Mouse (Mus musculus) midbrain, embryonic 12.5 days (tissue): ENCODE data around the gene Fgd5. TPM values are rescaled to one million over a fixed set of nuclear protein-coding genes. Genes with fewer than 3 reads are reported as not detected.
"Not testable (repeated sequence)": the region's sequence is repeated elsewhere in the genome, so short reads cannot be mapped to it uniquely, and the experiment has no call there.

ENCODE experiments used
- ATAC-seq: fragments of 200-750 bp; cut with Nextera tagmentation; 2 replicates; pipeline ENCODE4 v1.8.0; 2017; ENCODE audit warnings: low read depth, moderate TSS enrichment, moderate library complexity; ENCODE audit not compliant: low FRiP score
- H3K27ac ChIP-seq: fragments of 300-500 bp; sonication (generic); replicated peaks from 2 replicates; pipeline ENCODE4 v1.5.1; 2016; ENCODE audit warnings: mild to moderate bottlenecking
- H3K27me3 ChIP-seq: fragments of 300-500 bp; sonication (generic); 2 replicates; pipeline ENCODE4 v1.6.1; 2016; ENCODE audit warnings: mild to moderate bottlenecking
- H3K36me3 ChIP-seq: fragments of 300-500 bp; sonication (generic); 2 replicates; pipeline ENCODE4 v1.6.1; 2016
- H3K4me1 ChIP-seq: fragments of 300-500 bp; sonication (generic); 2 replicates; pipeline ENCODE4 v1.6.1; 2016
- H3K4me2 ChIP-seq: fragments of 300-500 bp; sonication (generic); replicated peaks from 2 replicates; pipeline ENCODE4 v1.6.1; 2016; ENCODE audit warnings: mild to moderate bottlenecking, moderate library complexity
- H3K4me3 ChIP-seq: fragments of 300-500 bp; sonication (generic); 2 replicates; pipeline ENCODE4 v1.5.1; 2016; ENCODE audit warnings: mild to moderate bottlenecking
- H3K9ac ChIP-seq: fragments of 300-500 bp; sonication (generic); replicated peaks from 2 replicates; pipeline ENCODE4 v1.6.1; 2016; ENCODE audit warnings: mild to moderate bottlenecking, moderate library complexity
- H3K9me3 ChIP-seq: fragments of 300-500 bp; sonication (generic); 2 replicates; pipeline ENCODE4 v1.6.1; 2016; ENCODE audit warnings: mild to moderate bottlenecking
- WGBS: fragments of 180-500 bp; shearing (Covaris S2); methylation state at CpG from one replicate; pipeline ENCODE4 v1.1.7; 2016; 5-methylcytosine and 5-hydroxymethylcytosine counted together
- polyA plus RNA-seq: library from polyadenylated mRNA; unstranded; fragments of >200 nt; fragmentation: Nextera tagmentation; extraction: Ambion mirVana; gene quantifications from 2 replicates; pipeline ENCODE4 v1.2.1, GENCODE M21; 2016

Fgd5 gene
- 7.1 and 8.0 TPM in 2 replicates for polyA plus RNA-seq

DNA sequence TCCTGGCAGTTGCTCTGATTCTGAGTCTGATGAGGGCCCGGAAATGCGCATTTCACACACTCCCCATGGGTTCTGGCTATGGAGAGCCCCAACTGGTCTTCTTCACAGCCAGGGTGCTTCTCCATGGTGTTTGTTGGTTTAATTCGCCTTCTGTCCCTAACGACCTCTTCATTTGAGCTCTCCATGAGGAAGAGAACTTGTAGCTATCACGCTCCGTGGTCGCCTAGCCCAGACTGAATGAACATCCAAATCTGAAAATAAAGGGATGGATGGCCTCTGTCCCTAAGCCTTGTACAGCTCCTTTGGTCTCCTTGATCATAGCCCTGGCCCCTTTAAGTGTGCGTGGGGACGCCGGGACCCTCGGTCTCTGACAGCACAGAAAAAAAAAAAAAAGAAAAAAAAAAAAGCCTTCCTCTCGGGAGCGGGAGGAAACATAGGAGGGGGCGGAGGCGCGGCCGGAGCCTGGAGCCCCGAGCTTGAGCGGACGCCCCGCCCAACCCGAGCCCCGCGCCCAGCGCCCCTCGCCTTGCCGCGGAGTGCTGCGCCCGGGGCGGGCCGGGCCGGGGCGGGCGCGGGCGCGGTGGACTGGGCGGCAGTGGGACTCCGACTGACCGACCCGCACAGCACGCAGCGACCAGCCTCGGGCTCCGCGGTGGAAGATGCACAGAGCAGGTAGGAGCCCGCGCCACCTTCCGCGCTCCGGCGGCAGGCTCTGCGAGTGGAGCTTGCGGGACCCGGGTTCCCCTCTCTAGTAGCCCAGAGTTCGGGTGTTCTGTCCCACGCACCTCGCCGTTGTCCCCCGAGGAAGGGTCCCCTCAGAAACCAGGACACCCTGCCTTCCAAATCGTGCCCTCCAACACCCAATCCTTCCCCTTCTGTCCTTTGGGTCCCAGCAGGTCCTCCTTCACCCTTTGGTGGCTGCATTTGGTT, at the start of gene Fgd5:
Gene Fgd5, plus strand, starts transcription at position 508 of the 930 bp plus-strand sequence.
- peaks cover 53% of the 10 kb centered on the region for H3K27me3 ChIP-seq
- WGBS: 1% methylated on average over 52 of the region's 62 CpGs

DNA sequence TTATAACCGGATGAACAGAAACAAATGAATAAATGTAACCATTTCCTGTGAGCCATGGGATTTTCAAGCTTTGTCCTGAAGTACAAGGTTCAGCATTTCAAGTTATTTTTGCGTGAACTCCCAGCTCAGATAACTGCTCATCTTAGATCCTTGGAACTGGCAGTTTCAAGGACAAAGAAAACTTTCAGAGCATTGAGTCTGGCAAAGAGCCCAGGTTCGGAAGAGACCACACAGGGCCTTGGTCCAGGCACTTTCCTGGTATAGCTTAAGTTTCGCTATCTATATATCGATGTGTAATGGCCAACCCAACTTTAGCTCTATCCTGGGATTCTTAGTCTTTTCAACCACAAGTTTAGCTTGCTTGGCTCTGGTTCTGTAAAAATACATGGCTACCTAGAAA, 47.4 kb upstream of the Fgd5 start:
- Histone ChIP-seq H3K4me2 (no peak overlapping the region), H3K9ac (no peak overlapping the region), H3K27ac (no peak overlapping the region), H3K27me3 (no peaks in the 10 kb centered on the region), H3K4me3 (no peak overlapping the region), H3K4me1 (no peaks in the 10 kb centered on the region), H3K9me3 (no peaks in the 10 kb centered on the region), H3K36me3 (no peaks in the 10 kb centered on the region)
- no peak for ATAC-seq
- 88% methylated on average over 5 of the region's 5 CpGs for WGBS

More for the DNA sequence above, at the start of gene Fgd5:
- peak; percentile 78 for ATAC-seq
- Histone ChIP-seq H3K27ac (no peak within 1 kb of the TSS), H3K9me3 (no peaks in the 10 kb centered on the region), H3K4me3 (peak within 1 kb of the TSS; percentile 53), H3K9ac (peak within 1 kb of the TSS; percentile 58), H3K36me3 (no peaks in the 10 kb centered on the region), H3K4me2 (peak within 1 kb of the TSS; percentile 87), H3K4me1 (0 out of 2 replicates have a peak, but pooled peaks cover 5% of the 10 kb centered on the region)

DNA sequence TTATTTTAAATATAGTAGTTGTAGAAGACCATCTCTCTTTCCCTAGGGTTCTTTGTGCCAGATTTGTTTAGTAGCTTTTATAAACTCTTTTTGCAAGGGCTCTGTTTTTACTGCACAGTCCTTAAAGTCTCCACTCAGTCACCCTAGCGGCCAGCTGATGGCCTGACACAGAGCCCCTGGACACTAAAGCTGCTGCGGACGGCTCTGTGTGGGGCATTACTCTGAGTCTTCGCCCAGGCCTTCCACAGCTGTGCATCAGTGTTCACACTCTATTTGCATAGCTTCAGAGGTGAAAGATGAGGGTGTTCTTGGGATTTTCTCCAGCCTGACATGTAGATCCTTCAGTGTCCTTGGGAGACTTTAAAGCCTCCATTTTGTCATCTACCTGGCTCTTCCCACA, 40.2 kb upstream of the Fgd5 start:
- no peaks in the 10 kb centered on the region for H3K36me3 ChIP-seq

DNA sequence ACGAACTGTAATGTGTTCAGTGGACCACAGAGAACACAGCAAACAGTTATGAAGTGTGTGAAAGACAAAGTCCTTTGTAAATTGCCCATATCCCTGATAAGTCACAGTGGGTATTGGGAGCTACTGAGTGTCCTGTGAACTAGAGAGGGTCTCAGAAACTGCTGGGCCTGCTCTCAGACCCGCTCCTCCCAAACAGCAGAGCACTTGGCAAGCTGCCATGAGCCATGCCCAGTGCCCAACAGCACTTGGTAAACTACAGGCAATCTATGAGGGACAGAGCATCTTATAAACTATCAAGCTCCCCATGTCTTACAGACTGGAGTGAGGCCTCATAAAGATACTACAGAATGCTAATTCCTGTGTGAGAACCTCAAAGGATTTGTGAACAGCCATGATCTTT, 30.3 kb upstream of the Fgd5 start:
- Histone ChIP-seq H3K27ac (no peak overlapping the region), H3K4me3 (no peak overlapping the region), H3K9me3 (no peaks in the 10 kb centered on the region), H3K4me2 (no peak overlapping the region), H3K9ac (no peak overlapping the region), H3K4me1 (no peaks in the 10 kb centered on the region), H3K27me3 (no peaks in the 10 kb centered on the region), H3K36me3 (no peaks in the 10 kb centered on the region)
- ATAC-seq: no peak
- 85% methylated on average over 2 of the region's 2 CpGs for WGBS

More for the DNA sequence above, 40.2 kb upstream of the Fgd5 start:
- H3K4me3 ChIP-seq: no peak overlapping the region
- no peaks in the 10 kb centered on the region for H3K9me3 ChIP-seq
- ATAC-seq: no peak
- no peaks in the 10 kb centered on the region for H3K4me1 ChIP-seq
- no peak overlapping the region for H3K9ac ChIP-seq
- 16% methylated on average over 4 of the region's 4 CpGs for WGBS
- no peak overlapping the region for H3K27ac ChIP-seq
- no peaks in the 10 kb centered on the region for H3K27me3 ChIP-seq
- no peak overlapping the region for H3K4me2 ChIP-seq

DNA sequence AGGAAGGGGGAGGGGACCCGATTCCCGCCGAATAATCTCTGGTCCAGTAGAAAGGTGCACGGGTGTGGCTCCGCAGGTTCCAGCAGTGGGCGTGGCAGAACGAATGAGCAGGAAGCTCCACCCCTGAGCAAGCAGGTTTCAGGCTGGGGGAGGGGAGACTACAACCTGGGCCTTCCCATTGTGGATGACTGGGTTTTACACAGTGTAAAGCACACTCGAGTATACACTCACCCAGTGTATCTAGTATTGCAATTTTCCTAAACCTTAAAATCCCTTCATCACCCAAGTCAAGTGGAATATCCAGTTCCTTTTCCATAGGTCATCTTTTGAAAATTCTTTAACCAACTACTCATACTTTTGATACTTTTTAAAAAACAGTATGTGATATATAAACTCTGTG, 20.7 kb upstream of the Fgd5 start:
- not testable (repeated sequence) for H3K4me1 ChIP-seq, H3K4me2 ChIP-seq, H3K9me3 ChIP-seq, H3K4me3 ChIP-seq, H3K9ac ChIP-seq, H3K36me3 ChIP-seq, H3K27ac ChIP-seq, ATAC-seq, H3K27me3 ChIP-seq
- WGBS: 29% methylated on average over 1 of the region's 8 CpGs

DNA sequence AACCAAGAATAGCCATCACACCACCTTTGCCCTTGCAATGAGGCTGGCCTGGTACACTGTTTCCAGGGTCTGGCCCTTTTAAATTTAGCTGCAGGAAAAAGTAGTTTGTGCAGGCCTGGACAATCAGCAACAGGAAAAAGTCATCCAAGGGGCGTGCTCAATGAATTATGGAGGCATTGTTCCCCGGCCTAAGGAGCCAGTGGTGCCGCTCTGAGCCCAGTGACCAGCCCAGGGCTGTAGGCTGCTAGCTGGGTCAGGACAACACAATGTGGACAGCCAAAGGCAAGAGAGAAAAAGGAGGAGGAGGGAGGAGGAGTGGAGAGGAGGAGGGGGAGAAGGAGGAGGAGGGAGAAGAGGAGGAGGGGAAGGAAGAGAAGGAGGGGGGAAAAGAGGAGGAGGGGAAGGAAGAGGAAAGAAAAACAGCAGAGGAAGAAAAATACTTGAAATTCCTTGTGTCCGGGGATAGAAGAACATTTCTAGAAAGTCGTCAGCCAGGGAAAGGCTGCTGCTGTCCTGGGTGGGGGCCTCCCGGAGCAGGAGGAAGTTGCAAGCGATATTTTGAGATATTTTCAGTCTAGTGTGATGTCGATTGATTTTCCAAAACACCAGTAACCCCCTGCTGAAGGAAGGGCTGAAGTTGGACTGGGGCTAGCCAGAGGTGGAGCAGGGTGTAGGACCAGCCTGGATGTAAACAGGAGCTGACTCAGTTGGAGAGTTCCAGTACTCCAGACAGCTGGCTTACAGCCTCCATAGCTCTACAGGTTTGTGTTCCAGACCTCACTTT, 18.5 kb upstream of the Fgd5 start:
- H3K27me3 ChIP-seq: no peaks in the 10 kb centered on the region
- no peak overlapping the region for H3K4me3 ChIP-seq
- H3K4me2 ChIP-seq: no peak overlapping the region
- no peak overlapping the region for H3K27ac ChIP-seq
- H3K9me3 ChIP-seq: no peaks in the 10 kb centered on the region
- no peak for ATAC-seq
- no peaks in the 10 kb centered on the region for H3K4me1 ChIP-seq
- no peaks in the 10 kb centered on the region for H3K36me3 ChIP-seq
- H3K9ac ChIP-seq: no peak overlapping the region
- 61% methylated on average over 8 of the region's 8 CpGs for WGBS

DNA sequence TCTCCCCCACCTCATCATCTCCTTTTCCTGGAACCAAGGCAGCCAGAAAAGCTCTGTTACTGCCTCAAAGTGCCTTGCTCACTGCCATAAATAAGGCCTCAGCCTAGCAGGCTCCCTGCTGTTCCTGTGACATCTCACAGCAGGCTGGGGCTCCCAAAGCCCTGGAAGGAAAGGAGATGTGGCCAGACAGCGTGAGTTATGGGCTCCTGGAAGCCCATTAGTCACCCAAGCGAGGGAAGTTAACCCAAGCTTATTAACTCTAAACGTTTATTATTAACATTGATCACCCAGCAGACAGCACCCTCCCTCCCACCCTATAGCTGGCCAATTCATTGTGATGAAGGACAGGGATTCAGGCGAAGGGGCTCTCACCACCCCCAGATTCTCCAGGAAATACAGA, 15.2 kb upstream of the Fgd5 start:
- ATAC-seq: no peak
- whole genome bisulfite sequencing: 37% methylated on average over 4 of the region's 4 CpGs

DNA sequence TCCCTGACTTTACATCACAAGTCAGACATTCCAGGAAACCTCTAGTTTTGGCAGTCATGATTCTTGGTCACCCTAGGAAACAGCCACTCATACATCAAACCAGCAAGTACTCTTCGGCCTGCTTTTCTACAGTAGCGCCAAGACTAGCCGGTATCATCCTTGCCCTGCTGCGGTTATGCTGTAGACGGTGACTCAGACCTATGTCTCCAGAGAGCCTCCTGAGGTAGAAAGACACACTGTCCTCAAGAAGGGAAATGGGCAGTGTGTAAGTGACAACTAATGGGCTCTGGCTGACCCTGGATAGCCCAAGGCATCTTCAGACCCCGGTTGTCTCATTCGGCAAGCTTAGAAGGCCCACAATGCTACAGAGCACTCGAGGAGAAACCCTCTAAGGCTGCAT, 13.6 kb upstream of the Fgd5 start:
- H3K36me3 ChIP-seq: no peaks in the 10 kb centered on the region
- ATAC-seq: no peak
- H3K4me2 ChIP-seq: no peak overlapping the region
- H3K4me1 ChIP-seq: no peaks in the 10 kb centered on the region
- WGBS: 94% methylated on average over 8 of the region's 8 CpGs
- no peak overlapping the region for H3K4me3 ChIP-seq
- H3K27ac ChIP-seq: no peak overlapping the region
- no peaks in the 10 kb centered on the region for H3K27me3 ChIP-seq
- no peaks in the 10 kb centered on the region for H3K9me3 ChIP-seq
- no peak overlapping the region for H3K9ac ChIP-seq

More for the DNA sequence above, 15.2 kb upstream of the Fgd5 start:
- H3K36me3 ChIP-seq: no peaks in the 10 kb centered on the region
- no peak overlapping the region for H3K27ac ChIP-seq
- H3K4me2 ChIP-seq: no peak overlapping the region
- H3K4me1 ChIP-seq: no peaks in the 10 kb centered on the region
- no peak overlapping the region for H3K9ac ChIP-seq
- H3K27me3 ChIP-seq: no peaks in the 10 kb centered on the region
- H3K9me3 ChIP-seq: no peaks in the 10 kb centered on the region
- H3K4me3 ChIP-seq: no peak overlapping the region

DNA sequence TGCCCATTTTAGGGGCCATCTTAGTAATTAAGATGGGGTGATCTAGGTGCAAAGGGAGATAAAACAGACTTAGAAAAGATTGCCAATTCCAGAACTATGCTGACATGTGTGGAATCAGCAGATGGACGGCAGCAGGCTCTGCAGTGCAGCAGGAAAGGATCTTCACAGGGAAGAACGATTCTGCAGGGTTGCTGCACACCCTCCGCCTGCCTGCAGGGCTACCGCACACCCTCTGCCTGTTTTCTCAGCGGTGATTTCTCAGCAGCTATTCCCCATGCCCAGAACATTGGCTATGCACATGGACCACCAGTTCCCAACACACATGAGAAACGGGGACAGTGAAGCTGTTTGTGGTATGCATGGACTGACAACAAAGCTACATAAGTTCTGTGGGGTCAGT, 12.7 kb upstream of the Fgd5 start:
- 63% methylated on average over 6 of the region's 6 CpGs for WGBS
- no peak overlapping the region for H3K27ac ChIP-seq
- no peaks in the 10 kb centered on the region for H3K4me1 ChIP-seq
- H3K27me3 ChIP-seq: no peaks in the 10 kb centered on the region
- H3K9me3 ChIP-seq: no peaks in the 10 kb centered on the region
- no peak overlapping the region for H3K9ac ChIP-seq
- H3K4me2 ChIP-seq: no peak overlapping the region
- no peak overlapping the region for H3K4me3 ChIP-seq
- no peak for ATAC-seq
- no peaks in the 10 kb centered on the region for H3K36me3 ChIP-seq

DNA sequence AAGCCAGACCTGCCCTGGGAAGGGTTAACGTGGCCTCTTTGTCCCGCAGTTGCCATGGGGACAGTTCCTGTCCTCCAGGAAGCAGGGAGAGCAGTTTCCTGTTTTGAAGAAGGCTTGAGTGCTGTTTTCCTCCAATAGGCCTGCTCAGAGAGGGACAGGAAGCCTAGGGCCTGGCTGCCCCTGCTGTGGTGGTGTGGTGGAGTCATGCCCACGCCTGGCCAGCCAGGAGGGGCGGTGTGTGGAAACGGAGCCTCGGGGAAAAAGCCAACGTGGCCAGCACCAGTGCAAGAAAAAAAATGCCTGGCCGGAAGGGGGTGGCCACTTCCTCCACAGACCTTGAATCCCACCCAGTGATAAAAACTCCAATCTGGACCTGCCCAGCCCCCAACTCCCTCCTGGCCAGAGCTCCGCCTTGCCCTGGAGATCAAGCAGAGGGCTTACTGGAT, 6.5 kb upstream of the Fgd5 start:
- H3K4me1 ChIP-seq: 0 out of 2 replicates have a peak, but pooled peaks cover 4% of the 10 kb centered on the region

DNA sequence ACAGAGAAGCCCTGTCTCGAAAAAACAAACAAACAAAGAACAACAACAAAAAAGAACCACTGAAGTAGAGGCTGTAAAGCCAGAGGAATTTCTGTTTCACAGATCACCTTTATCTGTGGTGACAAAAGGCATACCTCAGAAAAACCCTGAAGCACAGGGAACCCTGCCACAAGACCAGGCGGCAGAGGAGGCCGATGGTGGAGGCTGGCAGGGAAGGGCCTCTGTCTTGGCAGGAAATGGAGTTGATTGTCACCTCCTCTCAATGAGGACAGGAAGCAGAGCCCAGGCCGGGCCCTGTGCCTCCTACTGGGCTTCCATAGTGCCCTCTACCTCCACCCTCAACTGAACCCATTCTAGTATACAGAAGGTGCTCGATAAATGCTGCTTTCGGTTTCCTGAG, 4.7 kb upstream of the Fgd5 start:
- Histone ChIP-seq H3K9ac (no peak overlapping the region), H3K27me3 (peaks cover 28% of the 10 kb centered on the region), H3K36me3 (no peaks in the 10 kb centered on the region), H3K4me1 (0 out of 2 replicates have a peak, but pooled peaks cover 9% of the 10 kb centered on the region), H3K9me3 (no peaks in the 10 kb centered on the region), H3K4me2 (no peak overlapping the region), H3K27ac (no peak overlapping the region), H3K4me3 (no peak overlapping the region)
- ATAC-seq: no peak
- 86% methylated on average over 6 of the region's 6 CpGs for WGBS

More for the DNA sequence above, 6.5 kb upstream of the Fgd5 start:
- H3K27me3 ChIP-seq: peaks cover 14% of the 10 kb centered on the region
- H3K36me3 ChIP-seq: no peaks in the 10 kb centered on the region
- H3K27ac ChIP-seq: no peak overlapping the region
- no peak for ATAC-seq
- no peaks in the 10 kb centered on the region for H3K9me3 ChIP-seq
- H3K4me3 ChIP-seq: no peak overlapping the region
- 56% methylated on average over 9 of the region's 9 CpGs for WGBS
- no peak overlapping the region for H3K4me2 ChIP-seq
- H3K9ac ChIP-seq: no peak overlapping the region
